Mouse (Mus musculus) fat pad, adult 2 months (tissue): ENCODE data around the gene Plekha7.
A peak's percentile ranks its signal among the peaks of the same experiment; 100 is the strongest.

Source experiments
- DNase-seq: peaks from one replicate; pipeline ENCODE4 v3.0.0-alpha.2; 2011; ENCODE audit warnings: low read depth, low spot score; ENCODE audit errors: extremely low read depth

Plekha7 gene

DNA sequence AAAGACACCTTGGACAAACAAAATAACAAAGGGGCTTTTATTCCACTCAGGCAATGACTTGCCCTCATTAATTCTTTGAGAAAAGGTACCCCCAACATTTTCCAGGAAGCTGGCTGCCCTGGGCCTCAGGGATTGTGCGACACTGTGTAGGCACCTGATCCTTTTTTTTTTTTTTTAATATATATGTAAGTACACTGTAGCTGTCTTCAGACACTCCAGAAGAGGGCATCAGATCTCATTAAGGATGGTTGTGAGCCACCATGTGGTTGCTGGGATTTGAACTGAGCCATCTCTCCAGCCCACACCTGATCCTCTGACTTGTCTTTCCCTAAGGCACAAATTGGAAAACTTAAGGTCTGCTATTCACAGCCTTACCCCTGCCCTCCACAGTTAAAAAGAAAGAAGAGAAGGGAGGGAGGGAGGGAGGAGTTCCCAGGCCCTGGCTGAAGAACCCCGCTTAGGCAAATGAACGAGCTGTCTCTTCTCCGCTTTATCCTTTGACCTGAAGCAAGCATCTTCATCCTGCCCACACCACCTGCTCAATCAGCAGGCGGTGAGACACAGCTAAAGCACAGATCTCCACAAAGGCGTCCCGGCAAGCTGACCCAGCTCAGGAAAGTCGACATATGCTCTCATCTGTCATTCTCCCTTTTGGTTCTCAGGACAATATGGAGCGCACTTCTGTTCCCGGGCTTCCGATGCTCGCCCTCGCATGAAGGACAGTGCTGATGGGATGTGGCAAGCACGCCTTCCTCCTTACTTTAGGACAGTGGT, 85.0 kb downstream of the Plekha7 start:
- DNase-seq: no peak

DNA sequence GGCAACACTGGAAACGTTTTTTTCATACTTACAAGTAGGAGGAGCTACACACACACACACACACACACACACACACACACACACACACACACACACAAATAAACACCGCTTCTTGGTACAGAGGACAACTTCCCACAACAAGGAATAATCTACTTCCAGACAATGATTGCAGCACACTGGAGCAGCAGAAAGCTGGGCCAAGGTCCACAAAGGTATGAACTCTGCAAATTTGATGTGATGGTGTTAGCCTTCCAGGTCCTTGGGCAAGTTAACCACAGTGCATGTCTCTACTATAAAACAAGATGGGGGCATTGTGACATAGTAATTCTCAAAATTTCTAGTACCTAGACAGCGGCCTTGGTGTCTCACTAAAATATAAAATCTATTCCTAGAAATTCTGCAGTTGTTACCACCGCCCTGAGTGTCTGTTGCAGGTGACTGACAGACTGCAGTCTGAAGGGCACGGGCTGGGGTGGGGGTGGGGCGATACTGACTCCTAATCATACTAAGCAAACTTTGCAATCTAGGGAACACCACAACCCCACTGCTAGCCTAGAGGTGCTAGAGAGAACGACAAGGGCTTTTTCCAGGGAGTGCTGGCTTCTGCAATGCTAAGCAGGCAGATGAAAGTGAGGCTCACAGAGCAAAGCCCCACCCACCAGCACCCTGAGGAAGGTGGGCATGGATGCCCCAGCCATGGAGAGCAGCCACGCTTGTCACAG, 85.7 kb downstream of the Plekha7 start:
- no peak for DNase-seq

DNA sequence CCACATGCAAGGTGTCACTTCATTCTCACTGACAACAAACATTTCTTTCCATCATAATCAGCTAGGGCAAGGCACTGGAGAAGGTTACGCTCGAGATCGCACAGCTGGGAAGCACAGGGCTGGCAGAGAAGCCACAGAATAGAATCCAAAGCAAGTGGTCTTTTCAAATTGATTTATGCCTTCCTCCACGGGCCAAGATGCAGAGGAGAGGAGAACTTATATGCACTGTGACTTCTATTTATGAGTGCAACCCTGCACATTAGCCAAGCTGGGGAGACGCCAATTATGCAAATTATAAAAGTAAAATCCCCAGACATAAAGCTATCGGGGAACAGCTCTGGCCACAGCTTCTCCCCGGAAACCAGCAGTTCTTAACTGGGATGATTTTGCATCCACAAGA, 86.3 kb downstream of the Plekha7 start:
- no peak for DNase-seq

DNA sequence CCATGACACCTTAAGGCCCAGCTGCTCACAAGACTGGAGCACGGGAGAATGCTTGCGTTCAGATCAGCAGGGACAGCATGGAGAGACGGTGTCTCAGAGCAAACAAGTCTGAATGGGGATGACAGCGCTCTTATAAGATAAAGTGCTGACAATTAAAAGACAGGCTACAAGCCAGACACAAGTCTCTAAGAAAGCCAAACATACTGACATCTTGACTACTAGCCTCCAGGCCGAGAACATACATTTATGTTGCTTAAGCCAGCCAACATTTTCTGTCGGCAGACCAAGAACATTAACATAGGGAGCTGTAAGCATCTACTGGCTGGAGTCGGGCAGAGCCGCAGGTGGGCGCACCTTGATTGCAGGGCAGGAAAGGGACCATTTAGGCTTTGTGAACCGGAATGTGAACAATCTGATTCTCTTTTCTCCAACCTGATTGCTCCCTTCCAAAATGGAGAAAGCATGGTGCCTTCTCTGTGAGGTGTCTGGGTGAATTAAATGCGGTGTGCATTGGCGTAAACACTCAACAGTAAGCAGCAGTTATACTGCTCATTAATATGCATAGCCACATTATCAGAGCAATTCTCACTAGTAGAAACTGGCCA, 88.0 kb downstream of the Plekha7 start:
- DNase-seq: peak; percentile 57

DNA sequence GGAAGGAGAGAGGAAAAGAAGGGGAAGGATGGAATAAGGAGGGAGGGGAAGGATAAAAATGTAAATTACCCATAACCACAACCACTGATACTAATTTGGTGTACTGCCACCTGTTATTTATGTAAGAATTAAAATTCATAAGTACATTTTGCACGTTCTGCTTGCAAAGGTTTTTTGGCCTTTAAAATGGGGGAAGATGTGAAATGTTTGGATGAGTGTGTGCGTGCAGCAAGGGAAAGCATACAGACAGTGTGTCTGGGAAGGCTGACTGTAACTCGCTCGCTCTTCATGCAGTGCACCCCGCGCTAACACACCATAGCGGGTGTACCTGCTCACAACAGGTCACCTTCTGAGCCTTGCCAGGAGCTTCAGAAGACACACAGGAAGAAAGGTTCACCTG, 90.4 kb downstream of the Plekha7 start:
- DNase-seq: no peak

DNA sequence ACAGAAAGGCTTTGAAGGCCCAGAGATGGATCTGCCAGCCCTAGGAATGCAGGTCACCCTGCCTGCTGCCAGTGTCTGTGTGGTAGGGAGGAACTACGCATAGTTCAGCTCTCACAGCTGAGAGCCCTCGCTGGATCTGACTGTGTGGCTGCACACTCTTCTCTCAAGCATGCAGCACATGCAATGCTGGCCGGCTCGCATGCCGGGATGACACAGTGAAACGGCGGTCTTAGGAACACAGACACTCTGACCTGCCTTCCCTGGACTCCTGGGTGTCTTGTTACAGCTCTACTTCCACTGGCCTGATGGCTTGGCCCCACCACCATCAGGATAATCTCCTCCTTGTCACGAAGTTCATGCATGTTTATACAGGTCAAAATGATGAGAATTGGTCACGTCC, 96.3 kb downstream of the Plekha7 start:
- DNase-seq: no peak

DNA sequence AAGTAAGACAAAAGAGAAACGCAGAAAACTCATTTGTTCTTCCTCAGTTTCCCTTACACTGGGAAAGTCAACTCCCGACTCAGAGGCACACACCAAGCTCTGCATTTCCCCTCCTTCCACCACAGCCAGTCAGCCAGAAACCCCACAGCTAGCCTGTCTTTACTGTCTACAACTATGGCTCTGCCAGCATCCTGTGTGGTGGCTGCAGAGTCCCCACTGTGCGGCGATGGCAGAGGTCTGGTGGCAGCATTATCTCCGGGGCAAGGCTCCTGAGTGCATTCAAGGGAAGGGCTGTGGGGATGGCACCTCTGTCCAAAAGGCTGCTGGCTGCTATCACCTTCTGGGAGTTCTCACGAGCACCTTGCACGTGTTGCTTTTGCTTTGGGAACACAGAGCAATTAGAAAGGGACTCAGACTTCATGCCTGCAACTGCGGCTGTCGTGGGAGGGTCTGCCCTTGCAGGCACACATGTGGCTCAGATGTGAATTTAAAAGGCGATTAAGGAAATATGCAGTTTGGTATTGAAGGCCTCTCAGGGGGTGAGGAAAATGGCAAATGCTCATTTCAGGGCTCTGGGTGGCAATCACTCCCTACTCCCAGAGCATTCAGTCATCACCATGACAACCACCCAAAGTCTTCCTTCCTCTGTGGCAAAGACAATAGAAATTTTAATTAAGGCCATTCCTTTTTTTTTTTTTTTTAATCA, 98.1 kb downstream of the Plekha7 start:
- DNase-seq: no peak

DNA sequence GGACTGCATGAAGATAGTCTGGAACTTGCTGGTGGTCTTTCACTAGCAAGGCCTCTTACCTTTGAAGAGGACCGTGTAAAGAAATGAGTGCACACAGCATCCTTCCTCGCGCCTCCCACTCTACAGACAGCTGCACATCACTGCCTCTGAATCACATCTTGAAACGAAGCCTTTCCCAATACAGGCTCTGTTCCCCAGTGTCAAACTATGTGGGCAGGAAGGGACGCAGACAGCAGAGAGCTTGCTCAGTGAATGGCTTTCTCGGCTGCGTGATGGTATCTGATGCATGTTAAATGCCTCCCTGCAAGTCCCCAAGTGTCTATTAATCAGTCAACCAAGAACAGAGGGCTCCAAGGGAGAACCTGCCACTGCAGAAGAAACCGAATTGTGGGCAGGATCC, 99.3 kb downstream of the Plekha7 start:
- DNase-seq: no peak

DNA sequence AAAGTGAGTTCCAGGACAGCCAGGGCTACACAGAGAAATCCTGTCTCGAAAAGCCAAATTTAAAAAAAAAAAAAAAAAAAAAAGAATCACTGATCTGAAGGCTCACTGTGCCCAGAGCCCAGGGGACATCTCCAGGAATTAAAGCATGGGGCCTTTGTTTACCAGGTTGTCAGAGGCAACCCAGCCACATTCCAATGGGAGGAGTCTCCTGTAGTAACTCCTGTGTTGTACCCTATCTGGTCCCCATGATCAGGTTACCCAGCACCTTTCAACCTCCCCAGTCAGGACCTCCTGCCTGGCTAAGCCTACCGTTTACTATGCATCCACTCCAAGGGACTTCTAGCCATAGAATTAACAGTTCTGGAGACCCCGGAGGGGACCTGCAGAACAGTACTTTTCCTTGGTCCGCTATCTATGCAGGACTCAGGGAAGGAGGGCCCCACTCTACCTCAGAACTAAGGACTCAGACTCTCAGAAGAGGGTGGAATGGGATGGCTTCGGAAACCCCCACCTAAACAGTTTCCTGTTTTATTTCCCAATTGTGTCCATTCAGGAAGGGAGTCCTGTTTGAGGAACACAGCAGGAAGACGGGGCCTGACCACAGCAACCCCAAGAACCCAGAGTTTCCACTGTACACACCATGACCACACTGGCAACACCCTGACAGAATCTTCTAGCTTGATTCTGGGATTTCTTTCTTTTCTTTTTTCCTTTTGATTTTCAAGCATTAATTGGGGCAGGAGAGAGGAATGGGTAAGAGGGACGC, 101.2 kb downstream of the Plekha7 start:
- DNase-seq: no peak

DNA sequence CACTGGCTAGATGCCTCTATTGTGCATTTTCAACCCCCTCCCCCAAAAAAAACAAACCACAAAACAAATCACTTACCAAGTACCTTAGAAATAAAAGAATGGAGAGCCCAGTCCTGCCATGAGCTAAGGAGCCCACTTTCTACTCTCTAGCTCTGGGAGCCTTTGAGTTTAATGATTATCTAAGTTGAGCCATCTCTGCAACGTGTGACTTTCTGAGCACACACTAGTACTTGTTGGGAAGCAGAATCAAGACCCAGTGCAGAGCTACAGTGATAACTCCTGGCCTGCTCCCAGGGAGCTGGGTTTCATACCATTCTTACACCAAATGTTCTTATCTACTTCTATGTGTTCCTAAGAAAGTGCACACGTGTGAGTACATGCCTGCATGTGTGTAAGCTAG, 102.7 kb downstream of the Plekha7 start:
- DNase-seq: no peak

DNA sequence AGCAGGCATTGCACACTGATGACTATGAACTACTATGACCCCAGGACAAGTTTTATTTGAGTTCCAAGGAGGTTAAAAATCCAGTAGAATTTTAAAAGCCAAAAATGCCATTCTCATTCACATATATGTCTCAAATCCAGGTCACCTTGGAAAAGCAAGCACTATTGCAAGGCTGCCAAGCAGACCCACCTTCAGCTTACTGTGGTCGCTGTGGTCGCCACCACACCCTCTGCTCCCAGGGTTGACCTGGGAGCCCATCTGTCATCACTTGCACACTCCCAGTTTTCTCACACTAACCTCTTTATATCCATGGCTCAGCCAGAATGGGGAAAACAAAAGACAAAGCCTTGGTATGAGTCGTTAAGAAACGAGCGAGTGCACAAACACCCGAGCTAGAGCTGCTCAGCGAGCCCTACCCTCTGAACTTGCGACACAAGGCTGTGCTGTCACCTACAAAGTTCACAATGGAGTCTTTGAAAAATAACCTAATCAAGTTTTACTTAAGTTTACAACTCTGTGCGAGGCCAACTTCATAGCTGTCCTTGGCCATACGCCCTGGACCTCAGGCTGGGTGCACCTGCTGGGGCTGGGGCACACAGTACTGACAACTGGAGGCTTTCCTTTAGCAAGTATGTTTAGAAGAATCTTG, 106.0 kb downstream of the Plekha7 start:
- no peak for DNase-seq

DNA sequence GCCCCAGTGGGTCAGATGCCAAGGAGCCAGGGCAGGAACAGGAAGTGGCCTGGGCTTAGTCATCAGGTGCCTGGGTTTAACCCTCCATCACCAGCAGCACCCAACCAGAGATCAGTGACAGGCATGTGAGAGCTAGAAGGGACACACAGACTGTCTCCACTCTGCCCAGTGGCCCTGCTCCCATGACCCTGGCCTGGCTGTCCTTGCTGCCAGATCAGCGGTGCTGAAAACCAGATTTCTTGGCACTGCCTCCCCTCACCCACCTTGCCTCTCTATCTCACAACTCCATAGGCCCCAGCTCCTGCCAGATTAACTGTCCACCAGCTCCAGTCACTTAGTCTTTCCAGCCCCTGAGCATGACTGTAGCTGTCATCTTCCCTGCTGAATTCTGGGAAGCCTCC, 107.2 kb downstream of the Plekha7 start:
- no peak for DNase-seq

DNA sequence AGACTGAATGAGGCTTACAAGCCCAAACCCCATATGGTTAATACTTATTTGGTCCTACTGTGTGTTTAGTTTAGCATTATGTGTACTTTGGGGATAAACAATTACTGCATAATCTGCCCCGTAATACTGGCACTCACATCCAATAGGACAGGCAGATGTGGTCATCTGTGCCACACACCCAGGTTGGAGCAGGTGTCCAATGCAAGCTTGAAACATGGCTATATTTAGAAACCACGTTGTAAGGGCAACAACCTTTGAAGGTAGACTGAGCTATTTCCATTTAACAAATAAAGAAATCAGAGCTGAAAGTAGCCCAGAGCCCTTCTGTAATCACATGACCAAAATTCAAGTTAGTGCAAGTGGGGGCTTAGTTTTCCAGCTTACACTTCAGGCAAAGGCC, 107.6 kb downstream of the Plekha7 start:
- DNase-seq: no peak

DNA sequence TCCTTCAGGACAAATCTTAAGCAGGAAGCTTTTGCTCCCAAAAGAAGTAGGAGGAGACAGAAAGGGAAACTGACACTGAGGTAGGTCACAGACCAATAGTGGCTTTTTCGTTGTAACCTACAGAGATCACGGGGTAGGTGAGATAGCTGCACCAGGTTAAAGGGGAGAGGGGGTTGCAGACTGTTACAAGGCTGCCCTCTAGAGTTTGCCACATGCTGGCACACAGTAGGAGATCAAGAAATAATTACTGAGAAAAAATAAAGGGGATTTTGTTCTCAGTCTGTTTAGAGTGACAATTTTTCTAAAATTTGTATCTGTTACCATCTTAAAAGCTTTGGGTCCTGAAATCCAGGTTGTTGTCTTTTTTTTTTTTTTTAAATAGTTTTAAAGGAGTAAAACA, 109.3 kb downstream of the Plekha7 start:
- no peak for DNase-seq

DNA sequence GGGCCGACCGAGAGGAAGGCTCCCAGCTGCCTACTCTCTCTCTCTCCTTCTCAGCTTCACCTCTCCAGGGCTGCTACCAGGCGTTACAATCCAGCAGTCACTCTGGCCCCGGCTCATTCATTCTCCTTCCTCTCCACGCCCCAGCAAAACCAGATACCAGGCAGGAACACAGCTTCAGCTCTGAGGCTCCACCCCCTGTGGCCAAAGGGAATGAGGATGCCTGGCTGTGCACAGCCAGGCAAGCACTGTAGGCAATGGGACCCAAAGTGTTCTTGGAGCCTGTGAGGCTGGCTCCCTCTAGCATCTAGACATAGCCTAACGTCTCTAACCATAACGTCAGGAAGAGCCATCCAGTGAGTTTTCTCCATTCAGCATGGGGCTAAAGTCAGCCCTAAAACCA, 109.8 kb downstream of the Plekha7 start:
- no peak for DNase-seq

DNA sequence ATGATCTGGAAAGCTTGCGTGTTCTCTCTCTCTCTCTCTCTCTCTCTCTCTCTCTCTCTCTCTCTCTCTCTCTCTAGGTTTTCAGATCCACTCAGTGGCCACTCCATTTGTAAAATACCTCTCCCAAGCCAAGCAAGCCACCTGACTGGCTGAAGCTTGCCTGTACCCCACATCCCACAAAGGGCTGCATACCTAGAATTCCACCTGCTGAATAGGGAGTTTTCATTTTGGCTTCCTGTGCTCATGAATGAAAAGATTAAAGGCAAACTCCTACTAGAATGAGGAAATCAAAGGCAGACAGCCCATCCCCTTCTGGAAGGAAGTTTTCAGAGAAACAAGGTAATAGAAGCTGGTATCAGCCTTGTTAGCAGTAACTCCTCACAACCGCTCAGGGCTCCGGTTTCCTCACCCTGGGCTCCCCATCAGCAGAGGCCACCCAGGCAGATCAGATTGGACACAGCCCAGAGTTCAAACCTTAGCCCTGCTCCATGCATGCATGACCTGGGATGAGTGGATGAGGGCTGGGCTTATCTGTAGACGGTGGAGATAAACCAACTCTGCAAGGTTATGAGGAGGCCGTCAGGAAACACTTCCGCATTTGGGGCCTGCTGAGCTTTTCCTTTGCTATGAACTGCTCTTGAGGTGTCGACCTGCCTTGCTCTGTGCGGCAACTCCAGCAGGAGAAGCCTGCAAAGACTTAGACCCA, 111.0 kb downstream of the Plekha7 start:
- no peak for DNase-seq

DNA sequence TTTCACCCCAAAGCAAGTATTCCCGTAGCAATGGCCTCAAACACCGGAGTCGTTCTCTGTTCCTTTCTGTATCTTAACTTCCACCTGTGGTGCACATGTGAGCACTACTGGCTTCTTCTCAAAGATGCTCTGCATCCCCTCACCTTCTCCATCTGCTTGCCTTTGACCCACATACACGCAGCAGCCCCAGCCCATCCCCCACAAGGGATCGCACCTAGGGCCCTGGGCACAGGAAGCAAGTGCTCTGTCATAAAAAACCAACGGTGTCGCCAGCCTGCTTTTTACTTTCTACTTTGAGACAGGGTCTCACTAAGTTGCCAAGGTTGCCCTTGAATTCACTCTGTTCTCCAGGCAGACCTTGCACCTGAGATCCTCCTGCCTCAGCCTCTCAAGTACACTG, 113.2 kb downstream of the Plekha7 start:
- DNase-seq: no peak

DNA sequence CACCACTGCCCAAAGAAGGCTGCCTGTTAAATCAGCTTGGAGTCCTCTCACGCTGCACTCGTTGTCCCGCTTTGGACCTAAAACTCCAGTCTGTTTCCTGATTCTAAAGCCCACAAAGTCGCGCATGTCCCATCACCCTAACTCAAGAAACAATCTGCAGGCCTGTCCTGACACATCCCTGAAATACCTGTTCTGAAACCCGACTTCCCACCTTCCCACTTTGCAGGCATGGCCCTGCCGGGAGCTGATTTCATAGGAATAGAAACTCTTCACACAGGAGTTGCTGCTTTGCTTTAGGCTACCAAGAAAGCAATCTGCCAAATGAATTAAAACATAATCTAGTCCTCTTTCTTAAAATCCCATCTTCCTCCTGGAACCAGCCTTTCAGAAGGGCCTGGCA, 115.2 kb downstream of the Plekha7 start:
- DNase-seq: peak; percentile 92

DNA sequence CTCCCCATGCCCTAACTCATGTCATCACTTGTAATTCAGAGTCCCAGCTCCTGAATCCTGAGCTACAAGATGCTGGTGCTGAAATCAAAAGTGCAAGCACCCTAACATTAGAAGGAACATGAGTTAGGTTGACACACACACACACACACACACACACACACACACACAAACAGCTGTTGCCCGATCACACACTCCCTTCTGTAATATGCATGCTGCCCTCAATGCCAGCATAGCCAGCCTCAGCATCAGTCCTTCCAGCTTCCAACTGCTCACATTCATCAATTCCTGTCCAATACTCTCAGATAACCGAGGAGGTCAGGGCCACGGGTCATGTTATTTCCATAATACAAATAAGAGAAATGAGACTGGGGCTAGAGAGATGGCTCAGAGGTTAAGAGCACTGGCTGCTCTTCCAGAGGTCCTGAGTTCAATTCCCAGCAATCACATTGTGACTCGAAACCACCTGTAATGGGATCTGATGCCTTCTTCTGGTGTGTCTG, 116.0 kb downstream of the Plekha7 start:
- no peak for DNase-seq

DNA sequence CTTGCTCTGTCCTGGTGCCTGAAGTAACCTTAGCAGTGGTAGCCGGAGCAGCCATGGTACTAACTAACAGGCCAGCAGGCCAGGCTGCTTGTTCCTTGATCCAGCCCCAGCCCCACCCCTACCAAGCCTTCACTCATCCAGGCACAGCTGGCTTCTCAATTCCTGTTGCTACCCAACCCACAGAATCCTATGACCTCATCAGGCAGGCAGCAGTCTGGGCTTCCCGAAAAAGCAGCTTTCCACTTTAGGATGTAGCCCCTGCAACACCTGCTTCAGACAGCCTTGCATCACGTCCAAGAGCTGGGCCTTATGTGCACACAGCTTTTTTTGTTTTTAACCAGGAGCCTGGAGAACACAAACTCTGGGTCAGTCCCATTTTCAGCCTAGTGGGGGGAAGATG, 117.0 kb downstream of the Plekha7 start:
- DNase-seq: no peak
